Mouse (Mus musculus) ES-E14 (cell line): ENCODE measurements around the gene Nfe2. TPM values are rescaled to one million over a fixed set of nuclear protein-coding genes. Genes with fewer than 3 reads are reported as not detected.

Experiments used
- DNase-seq: peaks from one replicate; pipeline ENCODE4 v3.0.0-alpha.2; 2013; ENCODE audit warnings: low read depth, low spot score
- H3K27ac ChIP-seq: 2 replicates; pipeline ENCODE4 v1.5.1; 2012; ENCODE audit warnings: low read depth, mild to moderate bottlenecking, low read length, moderate library complexity, mixed read lengths; ENCODE audit not compliant: poor library complexity, insufficient read depth, severe bottlenecking
- H3K36me3 ChIP-seq: 2 replicates; pipeline ENCODE4 v1.6.1; 2012; ENCODE audit warnings: mild to moderate bottlenecking, low read length, moderate library complexity, mixed read lengths; ENCODE audit not compliant: control insufficient read depth, poor library complexity, insufficient read depth, severe bottlenecking
- H3K4me1 ChIP-seq, 2 experiments: fragments of 150-350 bp in 1 of 2; sonication (generic) in 1 of 2; 2 replicates each; pipeline ENCODE4 v1.6.1; 2012; ENCODE audit warnings: low read length in 2 of 2, mild to moderate bottlenecking in 1 of 2, mixed read lengths in 1 of 2; ENCODE audit not compliant: control insufficient read depth in 2 of 2, insufficient read depth in 2 of 2, poor library complexity in 1 of 2
- H3K4me3 ChIP-seq, 2 experiments: fragments of 150-350 bp in 1 of 2; sonication (generic) in 1 of 2; 2 replicates each; pipeline ENCODE4 v1.5.1; 2012; ENCODE audit warnings: low read length in 2 of 2, low read depth in 1 of 2, mild to moderate bottlenecking in 1 of 2, mixed read lengths in 1 of 2; ENCODE audit not compliant: insufficient read depth in 1 of 2, poor library complexity in 1 of 2, severe bottlenecking in 1 of 2
- H3K9ac ChIP-seq: 2 replicates; pipeline ENCODE4 v1.6.1; 2012; ENCODE audit warnings: low read depth, mild to moderate bottlenecking, low read length, mixed read lengths; ENCODE audit not compliant: poor library complexity, insufficient read depth, severe bottlenecking
- H3K9me3 ChIP-seq: fragments of 150-350 bp; sonication (generic); 2 replicates; pipeline ENCODE4 v1.6.1; 2012; ENCODE audit warnings: low read depth, mild to moderate bottlenecking, low read length; ENCODE audit not compliant: control insufficient read depth, insufficient read depth
- CHD2 ChIP-seq: IDR thresholded peaks from 2 replicates; pipeline ENCODE4 v1.6.1; 2014; ENCODE audit warnings: mild to moderate bottlenecking, low read depth, low read length, inconsistent platforms
- HCFC1 ChIP-seq: IDR thresholded peaks from 2 replicates; pipeline ENCODE4 v1.6.1; 2012; ENCODE audit warnings: low read length, inconsistent platforms, borderline replicate concordance; ENCODE audit not compliant: insufficient read depth
- MAFK ChIP-seq: IDR thresholded peaks from 2 replicates; pipeline ENCODE4 v1.6.1; 2014; ENCODE audit warnings: mild to moderate bottlenecking, low read depth, low read length, inconsistent platforms; ENCODE audit not compliant: insufficient read depth
- ZC3H11A ChIP-seq: IDR thresholded peaks from 2 replicates; pipeline ENCODE4 v1.6.1; 2012; ENCODE audit warnings: low read depth, mild to moderate bottlenecking, inconsistent platforms, low read length, borderline replicate concordance
- ZNF384 ChIP-seq: IDR thresholded peaks from 2 replicates; pipeline ENCODE4 v1.6.1; 2012; ENCODE audit warnings: low read depth, low read length, inconsistent platforms
- in situ Hi-C, 2 experiments: fragments of 600-800 bp; cut with MboI; formaldehyde crosslinking; loops; one replicate each; pipeline ENCODE4 v1.15.1; 2025; ENCODE audit warnings: low sequenced_read_pairs in 2 of 2, inconsistent platforms in 1 of 2; ENCODE audit not compliant: unreplicated experiment in 2 of 2
- total RNA-seq: library from RNA; depleted of rRNA; stranded (reverse); fragments of 300-350 nt; gene quantifications from 2 replicates; pipeline ENCODE4 v1.2.3, GENCODE M21; 2012

Gene Nfe2
- total RNA-seq, 1 experiment, result 0.49 TPM

- Histone ChIP-seq H3K9me3 (no peaks in the 10 kb centered on the region), H3K27ac (no peak overlapping the region), H3K4me3 (no peak overlapping the region), H3K4me1 (peaks cover 5 to 20% of the 10 kb centered on the region in 2 experiments; a peak in 3 of 4 replicates), H3K36me3 (peaks cover 12% of the 10 kb centered on the region), H3K9ac (no peak overlapping the region)
- TF ChIP-seq ZC3H11A (no peak), ZNF384 (no peak), CHD2 (no peak), HCFC1 (no peak), MAFK (no peak)
- in situ Hi-C loops, result no loop called here
- no peak for DNase-seq
Measured at GRCm38 (mm10) chr15:103294649-103295048, 36.4 kb upstream of the Nfe2 start.

DNA sequence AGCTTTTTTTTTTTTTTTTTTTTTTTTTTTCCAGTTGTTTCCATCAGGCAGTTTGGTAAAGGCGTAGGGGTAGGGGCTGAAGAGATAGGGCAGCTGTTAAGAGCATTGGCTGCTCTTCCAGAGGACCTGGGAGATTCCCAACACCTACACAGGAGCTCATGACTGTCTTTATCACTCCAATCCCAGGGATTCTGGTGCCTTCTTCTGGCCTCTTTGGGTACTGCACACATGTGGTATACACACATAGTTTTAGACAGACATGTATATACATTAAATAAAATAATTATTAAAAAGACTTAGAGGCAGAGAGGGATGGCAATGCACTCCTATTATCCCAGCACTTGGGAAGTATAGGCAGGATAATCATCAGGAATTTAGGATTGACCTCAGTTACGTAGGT is 35.2 kb upstream of the Nfe2 start:
- H3K27ac ChIP-seq, result no peak overlapping the region
- H3K9me3 ChIP-seq, result no peaks in the 10 kb centered on the region
- DNase-seq, result no peak
- H3K36me3 ChIP-seq, result peaks cover 12% of the 10 kb centered on the region
- TF ChIP-seq MAFK (no peak), ZNF384 (0 out of 2 replicates have a peak, but pooled peaks have one; percentile 46), ZC3H11A (no peak)
- in situ Hi-C loops, result no loop called here
- H3K4me1 ChIP-seq, result peaks cover 3 to 14% of the 10 kb centered on the region in 2 experiments; a peak in 2 of 4 replicates
- H3K4me3 ChIP-seq, result no peak overlapping the region
- H3K9ac ChIP-seq, result no peak overlapping the region

DNA sequence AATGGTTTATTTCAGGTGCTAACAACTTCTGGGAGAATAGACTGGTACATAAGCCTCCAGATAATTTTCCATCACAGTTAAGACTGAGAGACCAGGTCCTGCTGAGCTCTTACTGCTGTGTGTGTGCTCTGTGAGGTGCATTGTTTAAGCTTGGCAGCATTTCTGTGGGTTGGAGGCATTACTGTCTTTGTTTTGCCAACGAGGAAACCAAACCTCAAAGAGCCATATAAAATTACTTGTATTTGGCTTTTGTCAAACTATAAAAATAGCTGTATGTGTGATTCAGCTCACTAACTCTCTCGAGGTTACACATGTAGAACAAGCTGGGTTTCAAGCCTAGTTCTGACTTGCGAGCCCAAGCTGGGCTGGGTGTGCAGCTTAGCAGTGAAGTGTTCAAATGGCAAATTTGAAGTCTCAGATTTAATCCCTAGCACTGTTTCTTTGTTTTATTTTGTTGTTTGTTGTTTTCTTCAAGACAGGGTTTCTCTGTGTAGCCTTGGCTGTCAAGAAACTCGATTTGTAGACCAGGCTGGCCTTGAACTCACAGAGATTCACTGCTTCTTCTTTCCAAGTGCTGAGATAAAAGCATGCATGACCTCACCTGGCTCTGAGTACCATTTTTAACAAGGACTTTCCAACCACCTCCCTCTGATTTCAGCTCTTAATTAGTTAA is 34.6 kb upstream of the Nfe2 start:
- H3K36me3 ChIP-seq, result peaks cover 12% of the 10 kb centered on the region
- H3K27ac ChIP-seq, result no peak overlapping the region
- DNase-seq, result no peak
- H3K9me3 ChIP-seq, result no peaks in the 10 kb centered on the region
- peaks cover 3 to 14% of the 10 kb centered on the region in 2 experiments; a peak in 2 of 4 replicates for H3K4me1 ChIP-seq
- no peak overlapping the region for H3K4me3 ChIP-seq
- no peak overlapping the region for H3K9ac ChIP-seq
- in situ Hi-C loops, result no loop called here
- no peak for TF ChIP-seq ZC3H11A

- Histone ChIP-seq H3K4me1 (peaks cover 0 to 5% of the 10 kb centered on the region in 2 experiments; a peak in 2 of 4 replicates), H3K36me3 (peaks cover 6% of the 10 kb centered on the region), H3K9me3 (no peaks in the 10 kb centered on the region), H3K27ac (no peak overlapping the region), H3K4me3 (no peak overlapping the region), H3K9ac (no peak overlapping the region)
- in situ Hi-C loops, result no loop called here
- TF ChIP-seq CHD2 (no peak), MAFK (no peak), ZNF384 (no peak), HCFC1 (no peak), ZC3H11A (no peak)
- DNase-seq, result no peak
Measured at GRCm38 (mm10) chr15:103290843-103291242, 32.6 kb upstream of the Nfe2 start.

- Histone ChIP-seq H3K27ac (no peak overlapping the region), H3K4me3 (no peak overlapping the region), H3K4me1 (peaks cover 0 to 1% of the 10 kb centered on the region in 2 experiments; a peak in 1 of 4 replicates), H3K36me3 (peaks cover 6% of the 10 kb centered on the region), H3K9me3 (no peaks in the 10 kb centered on the region), H3K9ac (no peak overlapping the region)
- in situ Hi-C loops, result no loop called here
- no peak for TF ChIP-seq CHD2
- TF ChIP-seq HCFC1, result no peak
- no peak for TF ChIP-seq MAFK
- TF ChIP-seq ZC3H11A, result no peak
- no peak for TF ChIP-seq ZNF384
- no peak for DNase-seq
Measured at GRCm38 (mm10) chr15:103290417-103290816, 32.2 kb upstream of the Nfe2 start.
